Mouse (Mus musculus) CD4-positive, CD25-positive, alpha-beta regulatory T cell, adult 4 months (primary cell): Measurements from ENCODE around the gene Cryab. TPM values are rescaled to one million over a fixed set of nuclear protein-coding genes. Genes with fewer than 3 reads are reported as not detected.

ENCODE experiments used
- ATAC-seq: one replicate; pipeline ENCODE4 v1.8.0; 2017
- polyA plus RNA-seq, 2 experiments: library from polyadenylated mRNA; unstranded; fragments of 100-300 nt; shearing (Covaris generic); gene quantifications; one replicate each; pipeline ENCODE4 v1.2.1; 2017

The Cryab gene
- polyA plus RNA-seq, result not detected

GRCm38 (mm10) chr9:50751323-50751722, at the start of gene Cryab:
Cryab (plus strand) TSS chr9:50751325.
- no peak for ATAC-seq

- no peak for ATAC-seq
Measured at GRCm38 (mm10) chr9:50704907-50705306, 46.2 kb upstream of the Cryab start.

DNA sequence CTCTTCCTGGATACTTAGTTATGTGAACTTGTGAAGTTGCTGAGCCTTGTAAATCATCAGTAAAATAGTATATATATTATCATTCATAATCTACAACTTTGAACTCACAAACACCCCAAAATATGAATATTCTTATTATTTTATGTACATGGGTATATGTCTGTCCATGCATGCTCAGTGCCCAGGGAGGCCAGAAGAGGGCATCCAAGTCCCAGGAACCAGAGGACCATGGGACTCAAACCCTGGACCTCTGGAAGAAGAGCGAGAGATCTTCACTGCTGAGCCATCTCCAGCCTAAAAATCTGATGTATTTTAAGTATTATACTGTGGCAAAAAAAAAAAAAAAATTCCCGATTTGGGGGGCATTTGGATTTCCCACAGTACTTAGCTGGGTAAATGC, 42.0 kb upstream of the Cryab start:
- ATAC-seq, result no peak

DNA sequence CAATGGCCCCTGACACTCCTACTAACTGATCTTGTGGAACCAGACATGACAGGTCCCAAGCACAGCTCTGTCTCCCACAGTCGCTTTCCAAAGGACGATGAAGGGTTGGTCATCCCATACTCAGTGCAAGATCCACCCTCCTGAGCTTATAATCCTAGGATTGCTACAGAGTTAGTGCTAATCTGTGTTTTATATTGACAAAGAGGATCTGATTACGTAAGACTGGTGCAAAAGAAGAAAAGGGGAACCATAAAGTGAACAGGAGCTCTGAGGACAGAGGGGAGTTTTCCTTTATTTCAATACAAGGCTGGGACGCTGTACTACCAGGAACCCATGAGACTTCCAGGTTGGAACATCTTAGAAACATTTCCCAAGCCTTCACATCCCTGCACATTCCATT, 39.8 kb upstream of the Cryab start:
- no peak for ATAC-seq

DNA sequence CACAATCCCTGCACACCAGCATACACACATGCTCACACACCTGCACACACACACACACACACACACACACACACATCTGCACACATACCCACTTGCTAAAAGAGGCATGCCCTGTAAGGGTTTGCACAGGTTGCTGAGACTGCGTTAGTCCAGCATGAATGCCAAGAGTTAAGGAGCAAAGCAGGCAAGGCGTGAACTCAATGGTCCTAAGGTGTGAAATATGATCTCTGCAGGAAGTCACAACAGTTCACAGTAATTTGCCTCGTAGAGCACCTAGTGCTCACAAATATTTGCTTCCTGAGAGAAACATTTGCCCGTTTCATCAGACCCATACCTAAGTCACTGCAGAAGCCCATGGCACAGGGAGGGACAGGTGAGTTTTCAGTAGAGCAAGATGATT, 36.9 kb upstream of the Cryab start:
- ATAC-seq, result no peak

- ATAC-seq, result no peak
Measured at GRCm38 (mm10) chr9:50718878-50719277, 32.2 kb upstream of the Cryab start.

- ATAC-seq, result no peak
Measured at GRCm38 (mm10) chr9:50721061-50721460, 30.1 kb upstream of the Cryab start.

DNA sequence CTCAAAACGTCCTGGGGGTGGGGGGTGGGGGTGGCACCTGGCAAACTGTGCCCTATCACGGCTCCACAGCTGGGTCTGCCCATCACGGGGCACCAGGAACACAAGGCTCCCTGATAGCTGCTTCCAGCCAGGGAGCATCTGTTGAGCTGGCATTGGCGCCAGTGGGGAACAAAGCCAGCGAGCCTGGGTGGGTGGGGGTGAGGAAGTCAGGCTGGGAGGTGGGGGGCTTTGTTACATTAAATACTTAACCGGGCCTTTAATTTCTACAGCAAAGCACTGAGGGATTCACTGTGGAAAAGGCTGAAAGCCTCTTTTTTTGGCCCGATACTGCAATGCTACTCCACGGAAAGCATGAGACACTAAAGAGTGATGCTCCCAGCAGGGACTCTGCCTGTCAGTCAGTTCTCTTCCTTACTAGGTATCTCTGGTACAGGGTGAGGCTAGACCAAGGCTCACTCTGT, 28.6 kb upstream of the Cryab start:
- ATAC-seq, result no peak

DNA sequence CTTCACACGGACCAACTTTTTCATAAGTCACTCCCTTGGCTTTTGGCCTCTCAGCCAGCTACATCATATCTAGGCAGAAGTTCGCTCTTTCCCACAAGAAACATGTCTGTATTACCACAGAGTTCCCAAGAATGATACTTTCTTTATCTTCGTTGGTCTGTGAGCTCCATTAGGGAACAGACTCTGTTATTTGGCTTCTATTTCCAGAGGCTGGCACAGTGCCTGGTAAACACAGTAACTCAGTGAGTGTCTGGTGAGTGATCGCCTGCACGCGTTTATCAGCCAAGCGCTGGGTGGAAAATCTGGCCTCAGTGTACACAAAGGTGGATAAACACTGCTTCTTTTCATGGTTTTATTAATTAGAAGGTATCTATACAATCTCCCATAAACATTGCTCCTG, 27.7 kb upstream of the Cryab start:
- ATAC-seq, result no peak

DNA sequence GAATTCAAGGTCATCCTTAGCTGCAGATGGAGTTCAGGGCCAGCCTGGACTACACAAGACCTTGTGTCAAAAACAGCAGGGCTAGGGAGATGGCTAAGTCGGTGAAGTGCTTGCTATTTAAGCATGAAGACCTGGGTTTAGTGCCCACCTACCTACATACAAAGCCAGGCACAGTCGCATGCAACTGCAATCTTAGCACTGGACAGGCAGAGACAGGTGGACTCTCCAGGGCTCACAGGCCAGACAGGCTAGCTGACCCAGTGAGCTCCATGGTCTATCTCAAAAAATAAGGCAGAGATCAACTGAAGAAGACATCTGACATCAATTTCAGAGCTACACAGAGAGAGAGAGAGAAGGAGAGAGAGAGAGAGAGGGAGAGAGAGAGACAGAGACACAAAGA, 27.0 kb upstream of the Cryab start:
- no peak for ATAC-seq

DNA sequence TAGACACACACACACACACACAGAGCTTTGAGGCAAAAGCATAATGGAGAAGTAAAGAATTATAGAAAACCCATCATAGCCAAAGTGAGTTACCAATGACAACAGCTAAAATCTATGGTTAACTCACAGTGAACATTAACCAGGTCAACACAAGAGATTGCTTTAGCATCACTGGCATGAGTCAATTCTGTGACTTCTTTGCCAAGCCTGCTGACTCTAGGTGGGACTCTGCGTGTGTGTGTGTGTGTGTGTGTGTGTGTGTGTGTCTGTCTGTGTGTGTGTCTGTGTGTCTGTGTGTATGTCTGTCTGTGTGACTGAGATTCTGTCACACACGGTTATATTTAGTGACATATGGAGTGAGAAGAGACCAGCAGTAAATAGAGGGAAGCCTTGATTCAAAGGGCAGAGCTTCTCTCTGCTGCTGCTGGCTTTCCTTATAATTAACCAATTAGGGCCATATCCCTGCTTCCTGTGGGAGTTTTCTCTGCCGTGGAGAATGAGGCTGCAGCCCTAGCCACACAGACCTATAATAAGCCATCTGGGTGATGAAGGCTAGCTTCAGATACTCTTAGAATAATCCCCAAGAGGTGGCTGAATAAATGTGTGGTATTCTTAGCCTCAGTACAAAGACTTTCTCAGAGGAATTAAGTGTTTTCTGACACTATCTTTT, 26.3 kb upstream of the Cryab start:
- ATAC-seq, result no peak

GRCm38 (mm10) chr9:50725921-50726590, 25.1 kb upstream of the Cryab start:
- no peak for ATAC-seq

GRCm38 (mm10) chr9:50727171-50727924, 23.8 kb upstream of the Cryab start:
- ATAC-seq, result no peak

DNA sequence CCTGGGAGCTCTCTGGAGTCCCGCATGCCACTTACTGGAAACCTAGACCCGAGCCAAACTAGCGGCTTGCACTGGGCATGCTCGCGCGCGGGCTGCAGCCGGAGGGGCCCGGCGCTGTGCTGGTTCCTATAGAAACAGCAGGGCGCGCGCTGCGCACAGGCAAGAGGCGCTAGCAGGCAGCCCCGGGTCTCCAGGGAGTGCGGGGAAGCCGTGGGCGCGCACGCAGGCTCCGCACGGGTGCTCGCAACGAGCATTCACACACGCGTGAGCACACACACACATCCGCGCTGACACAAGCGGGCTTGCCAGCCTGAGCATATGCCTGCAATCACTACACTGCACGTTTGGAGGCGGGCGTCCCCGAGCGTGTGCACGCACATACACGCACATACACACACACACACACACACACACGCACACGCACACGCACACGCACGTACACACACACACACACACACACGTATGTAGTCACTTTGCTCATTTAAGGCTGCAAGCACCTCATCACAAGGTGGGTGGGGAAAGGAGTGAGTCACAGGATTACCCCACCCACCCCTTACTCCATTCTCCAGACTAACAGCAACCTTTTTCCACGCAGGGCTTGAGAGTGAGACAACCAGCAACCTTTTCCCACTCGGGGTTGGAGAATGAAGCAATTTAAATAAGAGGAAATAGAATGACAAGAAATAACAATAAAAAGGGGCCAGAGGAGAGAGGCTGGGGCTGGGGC, 23.0 kb upstream of the Cryab start:
- peak; percentile 39 for ATAC-seq

DNA sequence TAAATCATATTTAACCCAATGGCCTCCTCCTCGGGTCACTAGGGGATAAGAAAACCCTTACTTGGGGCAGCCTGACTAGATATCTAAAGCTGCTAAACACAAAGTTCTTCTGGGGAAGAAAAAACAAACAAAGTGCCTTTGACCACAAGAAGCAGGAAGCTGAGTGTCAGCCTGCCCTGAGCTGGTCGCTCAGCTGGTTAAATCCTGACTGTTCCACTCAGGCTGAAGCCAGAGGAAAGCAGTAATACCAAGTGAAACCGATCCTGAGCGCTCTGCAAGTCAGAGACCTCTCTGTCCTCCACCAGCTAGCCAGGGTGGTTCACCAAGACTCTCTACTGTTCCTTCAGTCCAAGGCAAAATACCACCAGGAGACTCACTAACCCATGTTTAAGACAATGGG, 21.5 kb upstream of the Cryab start:
- no peak for ATAC-seq

GRCm38 (mm10) chr9:50732560-50732959, 18.6 kb upstream of the Cryab start:
- ATAC-seq, result no peak

- ATAC-seq, result no peak
Measured at GRCm38 (mm10) chr9:50734989-50735388, 16.1 kb upstream of the Cryab start.

DNA sequence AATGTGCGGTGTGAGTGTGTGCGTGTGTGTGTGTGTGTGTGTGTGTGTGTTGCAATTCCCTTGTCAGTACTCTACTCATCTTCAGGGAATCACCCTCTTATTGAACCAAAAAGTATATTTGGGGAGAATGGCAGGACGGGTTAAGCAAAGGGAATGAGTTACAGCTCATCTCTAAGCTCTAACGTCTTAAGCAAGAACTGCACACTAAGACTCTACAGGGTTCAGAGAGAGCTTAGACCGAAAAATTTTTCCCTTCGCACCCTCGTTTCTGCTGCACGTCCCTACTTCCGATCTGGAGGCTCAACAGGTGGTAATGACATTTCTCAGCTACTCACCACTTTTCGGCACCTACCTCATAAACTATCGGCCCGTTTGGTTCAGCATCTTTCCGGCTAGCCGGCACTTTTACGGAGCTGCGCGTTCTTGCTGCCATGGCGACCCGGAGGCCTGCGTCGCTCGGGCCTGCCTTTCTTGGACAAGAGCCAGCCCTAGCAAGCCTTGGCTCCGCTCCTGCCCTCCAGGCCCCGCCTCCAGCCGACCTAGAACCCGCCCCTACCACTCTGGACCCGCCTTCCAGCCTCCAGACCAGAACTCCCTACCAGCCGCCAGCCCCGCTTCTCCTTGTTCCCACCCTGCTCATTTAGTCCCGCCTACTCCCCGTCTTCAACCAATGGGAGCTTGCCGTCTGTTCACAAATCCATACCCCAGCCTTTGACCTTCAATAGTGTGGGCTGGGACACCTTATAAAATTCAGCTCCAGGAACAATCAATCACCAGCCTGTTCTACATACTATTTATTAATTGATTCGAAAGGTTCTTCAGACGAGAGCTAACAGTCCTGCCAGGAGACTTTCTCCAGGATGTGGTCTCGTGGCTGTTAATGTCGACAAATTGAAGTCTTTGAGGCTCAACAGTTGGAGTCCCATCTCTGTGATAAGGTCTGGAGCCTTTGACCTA, 11.9 kb upstream of the Cryab start, which contains the start of gene Dixdc1:
Dixdc1 (minus strand) TSS at position 604 of the 957 bp plus-strand sequence.
- peak; percentile 93 for ATAC-seq

DNA sequence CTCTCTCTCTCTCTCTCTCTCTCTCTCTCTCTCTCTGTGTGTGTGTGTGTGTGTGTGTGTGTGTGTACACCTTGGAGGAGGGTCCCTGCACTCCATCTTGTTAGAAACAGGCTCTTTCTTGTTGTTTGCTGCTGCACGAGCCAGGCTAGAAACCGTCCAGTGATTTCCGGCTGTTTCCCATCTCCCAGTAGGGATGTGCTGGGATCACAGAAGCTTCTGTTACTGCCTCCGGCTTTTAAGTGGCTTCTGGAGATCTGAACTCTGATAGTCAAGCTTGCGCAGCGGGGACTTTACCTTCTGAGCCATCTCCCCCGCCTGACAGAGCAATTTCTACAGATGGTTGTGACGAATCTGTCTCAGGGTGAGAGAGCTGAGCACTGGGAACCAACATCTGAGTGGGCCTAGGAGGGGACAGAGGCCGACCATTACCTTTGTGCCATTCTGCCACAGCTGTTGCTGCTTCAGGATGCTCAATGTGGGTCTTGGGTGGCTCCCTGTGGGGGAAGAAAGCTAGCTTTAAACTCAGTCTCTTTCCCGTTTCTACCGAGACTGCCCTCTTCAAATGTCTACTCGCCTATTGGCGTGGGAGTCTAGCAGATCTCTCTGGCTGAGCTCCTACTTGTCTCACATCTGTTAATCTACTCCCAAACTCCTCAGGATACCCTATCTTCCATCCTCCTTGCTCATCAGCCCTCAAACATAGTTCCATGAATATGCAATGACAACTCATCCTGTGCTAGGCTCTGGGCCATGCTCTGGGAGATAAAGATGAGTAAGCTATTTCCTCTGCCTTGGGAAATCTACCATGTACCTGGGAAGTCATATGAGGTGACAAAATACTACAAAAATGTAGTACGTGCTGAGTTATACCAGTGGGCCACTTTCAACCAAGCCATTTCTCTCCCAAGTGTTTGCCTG, 10.0 kb upstream of the Cryab start:
- no peak for ATAC-seq

GRCm38 (mm10) chr9:50742261-50742660, 8.9 kb upstream of the Cryab start:
- no peak for ATAC-seq

GRCm38 (mm10) chr9:50742744-50743143, 8.4 kb upstream of the Cryab start:
- ATAC-seq, result no peak
